Mouse (Mus musculus): ENCODE results near the gene Amy2a5.
"Not testable (repeated sequence)": the region's sequence is repeated elsewhere in the genome, so short reads cannot be mapped to it uniquely, and the experiment has no call there.

Amy2a5 gene

DNA sequence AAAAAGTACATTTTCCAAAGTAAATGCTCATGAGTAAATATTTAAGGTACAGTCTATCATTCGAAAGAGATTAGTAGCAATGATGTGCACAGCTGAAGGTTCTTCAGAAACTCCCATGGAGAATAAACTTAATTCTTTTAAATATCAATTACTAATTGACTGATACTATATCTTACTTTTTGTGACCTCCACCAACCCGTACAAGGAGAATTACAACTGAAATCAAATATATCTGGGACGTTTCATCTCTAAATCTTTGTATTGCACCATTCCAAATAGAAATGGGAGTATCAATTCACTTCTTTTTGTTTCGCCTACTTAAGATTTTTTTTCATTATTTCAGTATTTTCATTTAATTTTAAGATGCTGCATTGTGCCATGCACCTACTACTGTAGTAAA lies at the start of gene Amy2a5:
Gene Amy2a5 (minus strand): TSS at position 101 of the 400 bp plus-strand sequence.
- not testable (repeated sequence) for DNase-seq

DNA sequence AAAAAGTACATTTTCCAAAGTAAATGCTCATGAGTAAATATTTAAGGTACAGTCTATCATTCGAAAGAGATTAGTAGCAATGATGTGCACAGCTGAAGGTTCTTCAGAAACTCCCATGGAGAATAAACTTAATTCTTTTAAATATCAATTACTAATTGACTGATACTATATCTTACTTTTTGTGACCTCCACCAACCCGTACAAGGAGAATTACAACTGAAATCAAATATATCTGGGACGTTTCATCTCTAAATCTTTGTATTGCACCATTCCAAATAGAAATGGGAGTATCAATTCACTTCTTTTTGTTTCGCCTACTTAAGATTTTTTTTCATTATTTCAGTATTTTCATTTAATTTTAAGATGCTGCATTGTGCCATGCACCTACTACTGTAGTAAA lies 32.7 kb upstream of the Amy2a5 start, which contains the start of gene Amy2a4:
Gene Amy2a4 (minus strand): TSS at position 101 of the 400 bp plus-strand sequence.
- not testable (repeated sequence) for DNase-seq

GRCm38 (mm10) chr3:113280285-113280684 lies 21.6 kb upstream of the Amy2a5 start:
- not testable (repeated sequence) for DNase-seq

DNA sequence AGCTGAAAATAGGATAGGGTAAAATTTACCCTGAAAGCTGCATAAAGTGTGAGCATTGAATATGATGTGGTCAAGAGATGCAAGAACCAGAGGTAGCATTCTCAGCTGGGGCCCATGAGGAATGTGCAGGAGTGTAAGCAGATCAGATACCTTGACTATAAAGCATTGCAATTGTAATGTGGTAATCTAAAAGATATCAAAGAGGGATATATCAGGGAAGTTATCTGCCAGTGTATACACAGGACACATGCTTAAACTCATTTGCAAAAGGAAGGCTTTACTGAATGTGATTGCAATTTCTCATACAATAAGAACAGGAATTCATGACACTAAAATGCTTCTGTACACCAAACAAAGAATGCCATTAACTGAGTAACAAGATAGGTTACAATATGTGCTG lies 20.9 kb upstream of the Amy2a5 start:
- not testable (repeated sequence) for DNase-seq

DNA sequence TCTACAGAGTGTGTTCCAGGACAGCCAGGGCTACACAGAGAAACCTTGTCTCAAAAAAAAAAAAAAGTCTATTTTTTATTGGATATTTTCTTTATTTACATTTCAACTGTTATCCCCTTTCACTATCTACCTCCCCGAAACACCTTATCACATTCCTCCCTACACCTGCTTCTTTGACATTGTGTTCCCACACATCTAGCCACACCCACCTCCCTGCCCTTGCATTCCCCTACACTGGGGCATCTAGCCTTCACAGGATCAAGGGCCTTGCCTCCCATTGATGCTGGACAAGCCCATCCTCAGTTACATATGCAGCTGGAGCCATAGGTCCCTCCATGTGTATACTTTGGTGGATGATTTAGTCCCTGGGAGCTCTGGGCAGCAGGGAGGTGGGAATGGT lies 31.5 kb downstream of the Amy2a5 start:
- no peak for DNase-seq

All from cerebellum, adult 18-20 months (tissue).